In genomic region chr19:23140689-23141317, GRCm38 (mm10) we compare ENCODE assay signal across 7 mouse cellular contexts. TPM values are rescaled to one million over a fixed set of nuclear protein-coding genes. Genes with fewer than 3 reads are reported as not detected.
DNase-seq lines count a peak whose midpoint lies in the region; ATAC-seq and TF ChIP-seq lines count a peak whose summit lies in the region.

Klf9 (plus strand) TSS chr19:23141226.

- peaks cover 27% of the 10 kb centered on the region for H3K27me3 ChIP-seq in embryonic facial prominence, embryonic 14.5 days (replicated peaks; ENCODE audit: control insufficient read depth, insufficient read depth, low read length)
- H3K27me3 ChIP-seq in limb, embryonic 11.5 days (ENCODE audit: control insufficient read depth, insufficient read depth, low read length) = peaks cover 22% of the 10 kb centered on the region
- peaks cover 71% of the 10 kb centered on the region for H3K27me3 ChIP-seq in midbrain, embryonic 13.5 days

- H3K27ac ChIP-seq in bone marrow, adult 2 months (ENCODE audit: control insufficient read depth, insufficient read depth, low read depth, low read length, poor library complexity) = peak within 1 kb of the TSS; percentile 98
- H3K27ac ChIP-seq in embryonic facial prominence, embryonic 14.5 days (replicated peaks; ENCODE audit: low read depth, low read length) = peak within 1 kb of the TSS; percentile 90
- peak within 1 kb of the TSS; percentile 56; the same call in 1 of the 2 replicates for H3K27ac ChIP-seq in limb, embryonic 11.5 days (replicated peaks; ENCODE audit: low read depth, low read length)
- 0 out of 2 replicates have a peak within 1 kb of the TSS, but pooled peaks have one; percentile 14 for H3K27ac ChIP-seq in midbrain, embryonic 13.5 days

- H3K9me3 ChIP-seq in embryonic facial prominence, embryonic 14.5 days (ENCODE audit: control insufficient read depth, low read length) = no peaks in the 10 kb centered on the region
- no peaks in the 10 kb centered on the region for H3K9me3 ChIP-seq in limb, embryonic 11.5 days (ENCODE audit: control insufficient read depth, low read length)
- no peaks in the 10 kb centered on the region for H3K9me3 ChIP-seq in midbrain, embryonic 13.5 days

- no peaks in the 10 kb centered on the region; the same call in 1 of the 2 replicates for H3K4me1 ChIP-seq in bone marrow, adult 2 months (ENCODE audit: control insufficient read depth, insufficient read depth, low read length)
- H3K4me1 ChIP-seq in embryonic facial prominence, embryonic 14.5 days (ENCODE audit: control insufficient read depth, insufficient read depth, low read length) = peaks cover 13% of the 10 kb centered on the region
- H3K4me1 ChIP-seq in limb, embryonic 11.5 days (ENCODE audit: control insufficient read depth, insufficient read depth, low read length) = peaks cover 15% of the 10 kb centered on the region
- H3K4me1 ChIP-seq in midbrain, embryonic 13.5 days (replicated peaks) = peaks cover 31% of the 10 kb centered on the region

- peak; percentile 95 for ATAC-seq in embryonic facial prominence, embryonic 14.5 days (ENCODE audit: low read depth)
- ATAC-seq in limb, embryonic 11.5 days (ENCODE audit: insufficient number of reproducible peaks, low FRiP score, low TSS enrichment, low read depth) = peak; percentile 90
- ATAC-seq in midbrain, embryonic 13.5 days = peak; percentile 93

- TF ChIP-seq POLR2A in bone marrow, adult 2 months (IDR thresholded peaks at IDR 0.05; ENCODE audit: borderline replicate concordance, control insufficient read depth, low read depth, low read length) = peak; percentile 71

- no peaks in the 10 kb centered on the region for H3K36me3 ChIP-seq in embryonic facial prominence, embryonic 14.5 days (ENCODE audit: control insufficient read depth, insufficient read depth, low read length)
- H3K36me3 ChIP-seq in limb, embryonic 11.5 days (ENCODE audit: control insufficient read depth, insufficient read depth, low read length) = no peaks in the 10 kb centered on the region
- no peaks in the 10 kb centered on the region for H3K36me3 ChIP-seq in midbrain, embryonic 13.5 days

- peak within 1 kb of the TSS; percentile 91 for H3K4me2 ChIP-seq in embryonic facial prominence, embryonic 14.5 days (ENCODE audit: low read depth, low read length)
- H3K4me2 ChIP-seq in limb, embryonic 11.5 days (ENCODE audit: low read depth, severe bottlenecking) = peak within 1 kb of the TSS; percentile 95
- peak within 1 kb of the TSS; percentile 96 for H3K4me2 ChIP-seq in midbrain, embryonic 13.5 days (replicated peaks)

- DNase-seq in embryonic facial prominence, embryonic 14.5 days (ENCODE audit: low spot score) = peak; percentile 98
- DNase-seq in heart, adult 18-20 months = peak; percentile 97 to 99
- peak; percentile 97 for DNase-seq in kidney, adult 18-20 months
- DNase-seq in limb, embryonic 11.5 days (ENCODE audit: low spot score) = peak; percentile 89
- DNase-seq in spleen, adult 12 weeks (ENCODE audit: low spot score) = peak; percentile 85

- WGBS in bone marrow, adult 2 months = under 1% methylated on average over 52 of the region's 52 CpGs
- under 1% methylated on average over 47 of the region's 52 CpGs for WGBS in embryonic facial prominence, embryonic 14.5 days
- under 1% methylated on average over 52 of the region's 52 CpGs for WGBS in limb, embryonic 11.5 days
- under 1% methylated on average over 42 of the region's 52 CpGs for WGBS in midbrain, embryonic 13.5 days

- H3K4me3 ChIP-seq in bone marrow, adult 2 months (replicated peaks; ENCODE audit: control insufficient read depth, low read depth, low read length) = peak within 1 kb of the TSS; percentile 94
- peak within 1 kb of the TSS; percentile 68 for H3K4me3 ChIP-seq in embryonic facial prominence, embryonic 14.5 days (ENCODE audit: low read depth, low read length)
- H3K4me3 ChIP-seq in limb, embryonic 11.5 days (ENCODE audit: low read depth, low read length) = peak within 1 kb of the TSS; percentile 50
- peak within 1 kb of the TSS; percentile 61 for H3K4me3 ChIP-seq in midbrain, embryonic 13.5 days (replicated peaks)

- TF ChIP-seq CTCF in bone marrow, adult 2 months (IDR thresholded peaks at IDR 0.05; ENCODE audit: control insufficient read depth, insufficient read depth, low read length) = no peak

- peak within 1 kb of the TSS; percentile 76 for H3K9ac ChIP-seq in embryonic facial prominence, embryonic 14.5 days (ENCODE audit: low read depth, low read length)
- H3K9ac ChIP-seq in limb, embryonic 11.5 days (ENCODE audit: low read length) = peak within 1 kb of the TSS; percentile 58; the same call in 1 of the 2 replicates
- peak within 1 kb of the TSS; percentile 63 for H3K9ac ChIP-seq in midbrain, embryonic 13.5 days (replicated peaks)

RNA-seq across cellular contexts. Expression of gene Klf9, which starts in this region (rescaled TPM):
- polyA plus RNA-seq in bone marrow, adult 2 months (2011; ENCODE audit: insufficient read depth, insufficient read length, low replicate concordance, missing spikeins) = 4.1 and 9.8 TPM in 2 replicates
- 3.6 and 4.5 TPM in 2 replicates for polyA plus RNA-seq in embryonic facial prominence, embryonic 14.5 days (2014; fragmentation: Nextera tagmentation; extraction: Ambion mirVana)
- total RNA-seq in heart, adult 18-20 months (2021) = 100 to 1,000 TPM in 1 of 2 experiments, 10 to 100 TPM in 1; 98.5 to 136 TPM
- 1.2 and 1.6 TPM in 2 replicates for polyA plus RNA-seq in limb, embryonic 11.5 days (2014; fragmentation: Nextera tagmentation; extraction: Ambion mirVana)
- polyA plus RNA-seq in midbrain, embryonic 13.5 days (2015; fragmentation: Nextera tagmentation; extraction: Ambion mirVana) = 0.89 and 1.0 TPM in 2 replicates

Comparison
In these comparisons a context has a peak if more than half of its experiments do, and no peak if none do; other contexts are left out.
1. Peak in every context shown above with its lines: DNase-seq, ATAC-seq, H3K4me3 ChIP-seq and H3K27ac ChIP-seq.
2. H3K27ac ChIP-seq: peak in every context shown above with its lines; median percentile 98 in bone marrow, adult 2 months; 90 in embryonic facial prominence, embryonic 14.5 days; 56 in limb, embryonic 11.5 days; 14 in midbrain, embryonic 13.5 days.